Mouse (Mus musculus): ENCODE data around the gene Mars. TPM values are rescaled to one million over a fixed set of nuclear protein-coding genes. Genes with fewer than 3 reads are reported as not detected.
A peak's percentile ranks its signal among the peaks of the same experiment; 100 is the strongest.

Mars gene
- 173 and 179 TPM in 2 replicates for polyA plus RNA-seq (2014; fragmentation: Nextera tagmentation; extraction: Ambion mirVana)

DNA sequence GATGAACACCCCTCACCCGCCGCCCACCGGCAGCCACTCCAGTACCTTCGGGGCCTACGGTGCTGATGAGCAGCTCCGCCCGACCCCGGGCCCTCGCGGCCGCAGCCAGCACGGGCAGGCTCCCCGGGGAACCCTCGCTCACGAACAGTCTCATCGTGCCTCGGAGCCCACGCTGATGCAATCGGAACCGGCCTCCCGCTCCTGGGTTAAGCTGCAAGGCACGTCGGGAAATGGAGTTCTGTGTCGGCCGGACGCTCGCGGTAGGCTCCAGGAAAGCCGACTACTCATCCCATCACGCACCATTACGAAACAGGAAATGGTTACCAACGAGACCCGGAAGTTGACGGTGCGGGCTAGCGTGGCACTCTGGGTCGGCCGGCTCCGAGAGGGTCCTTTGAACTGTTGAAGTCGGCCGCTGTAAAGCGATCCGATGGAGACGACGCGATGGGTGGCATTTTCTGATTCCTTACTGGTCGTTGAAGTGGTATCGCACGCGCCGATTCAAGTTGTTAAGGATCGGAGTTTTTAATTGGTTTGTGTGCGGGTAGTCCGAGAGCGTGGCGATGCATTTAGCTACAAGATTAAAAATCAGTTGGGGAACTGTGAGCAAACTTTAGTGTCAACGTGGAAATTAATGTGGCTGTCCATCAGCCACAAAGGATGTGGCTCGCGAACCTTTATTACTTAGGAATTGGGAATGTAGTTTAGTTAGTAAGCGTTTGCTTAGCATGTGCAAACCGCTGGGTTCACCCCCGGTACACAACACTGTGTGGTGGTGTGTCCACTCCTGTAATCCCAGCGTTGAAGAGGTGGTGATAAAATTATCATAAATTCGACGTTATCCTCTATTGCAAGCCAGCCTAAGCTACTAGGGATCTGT is at the start of gene Mars:
Mars (minus strand) TSS at position 311 of the 880 bp plus-strand sequence.
- H3K27ac ChIP-seq (ENCODE audit: low read depth, low read length) = peak within 1 kb of the TSS; percentile 68
- peaks cover 4% of the 10 kb centered on the region; the same call in 1 of the 2 replicates for H3K36me3 ChIP-seq (ENCODE audit: control insufficient read depth, insufficient read depth, low read length)
- peaks cover 4% of the 10 kb centered on the region; the same call in 1 of the 2 replicates for H3K4me1 ChIP-seq (replicated peaks; ENCODE audit: control insufficient read depth, insufficient read depth, low read length)
- no peaks in the 10 kb centered on the region for H3K9me3 ChIP-seq (ENCODE audit: control insufficient read depth, low read length)
- no peaks in the 10 kb centered on the region for H3K27me3 ChIP-seq (ENCODE audit: control insufficient read depth, insufficient read depth, low read length)
- H3K4me2 ChIP-seq (replicated peaks; ENCODE audit: low read depth, low read length) = peak within 1 kb of the TSS; percentile 51
- H3K9ac ChIP-seq (ENCODE audit: low read depth, low read length) = peak within 1 kb of the TSS; percentile 75
- ATAC-seq (ENCODE audit: low FRiP score) = peak; percentile 97
- DNase-seq (ENCODE audit: low spot score) = peak; percentile 94
- under 1% methylated on average over 59 of the region's 65 CpGs for WGBS
- peak within 1 kb of the TSS; percentile 85 for H3K4me3 ChIP-seq (ENCODE audit: low read depth, low read length)

DNA sequence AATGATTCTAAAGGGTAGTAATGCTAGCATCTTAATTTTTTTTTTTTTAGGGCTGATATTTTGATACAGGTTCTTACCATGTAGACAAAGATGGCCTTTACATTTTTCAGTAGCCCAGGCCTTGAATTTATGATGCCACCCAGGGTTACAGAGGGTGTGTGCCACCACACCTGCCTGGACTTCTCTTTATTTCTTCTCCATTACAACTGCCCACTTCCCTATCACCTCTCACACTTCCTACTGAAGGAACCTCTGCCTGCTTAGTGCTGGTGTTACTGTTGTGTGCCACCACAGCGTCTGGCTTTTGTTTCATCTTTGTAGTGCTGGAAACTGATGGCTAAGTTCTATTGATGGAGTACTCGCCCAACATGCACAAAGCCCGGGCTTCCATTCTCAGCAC is 49.1 kb upstream of the Mars start:
- no peaks in the 10 kb centered on the region for H3K9me3 ChIP-seq (ENCODE audit: control insufficient read depth, low read length)
- no peaks in the 10 kb centered on the region for H3K27me3 ChIP-seq (ENCODE audit: control insufficient read depth, insufficient read depth, low read length)
- no peaks in the 10 kb centered on the region for H3K4me1 ChIP-seq (replicated peaks; ENCODE audit: control insufficient read depth, insufficient read depth, low read length)
- no peak overlapping the region for H3K4me3 ChIP-seq (ENCODE audit: low read depth, low read length)
- H3K27ac ChIP-seq (ENCODE audit: low read depth, low read length) = no peak overlapping the region
- WGBS = 86% methylated on average over 3 of the region's 3 CpGs
- no peak overlapping the region for H3K9ac ChIP-seq (ENCODE audit: low read depth, low read length)
- no peak for DNase-seq (ENCODE audit: low spot score)
- no peaks in the 10 kb centered on the region for H3K36me3 ChIP-seq (ENCODE audit: control insufficient read depth, insufficient read depth, low read length)
- H3K4me2 ChIP-seq (replicated peaks; ENCODE audit: low read depth, low read length) = no peak overlapping the region
- no peak for ATAC-seq (ENCODE audit: low FRiP score)

DNA sequence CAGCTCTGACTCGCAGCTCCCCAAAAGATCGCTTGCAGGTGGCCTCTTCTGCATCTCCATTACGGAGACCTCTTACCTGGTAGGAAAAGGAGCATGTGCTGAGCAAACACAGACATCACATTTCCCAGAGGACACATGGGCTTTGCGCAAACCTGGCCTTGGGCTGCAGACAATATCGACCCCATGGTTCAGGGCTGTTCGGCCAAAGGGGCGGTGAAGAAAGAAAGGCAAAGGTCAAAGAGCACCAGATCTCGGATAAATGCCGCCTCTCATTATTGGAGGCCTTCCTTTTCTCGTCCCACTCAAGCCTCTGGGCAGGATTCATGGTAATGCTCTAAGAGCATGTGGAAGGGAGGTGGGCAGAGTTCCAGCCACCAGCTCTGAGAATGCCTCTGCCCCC is 43.8 kb upstream of the Mars start:
- no peaks in the 10 kb centered on the region for H3K4me1 ChIP-seq (replicated peaks; ENCODE audit: control insufficient read depth, insufficient read depth, low read length)
- H3K27me3 ChIP-seq (ENCODE audit: control insufficient read depth, insufficient read depth, low read length) = no peaks in the 10 kb centered on the region
- H3K4me3 ChIP-seq (ENCODE audit: low read depth, low read length) = no peak overlapping the region
- no peak overlapping the region for H3K27ac ChIP-seq (ENCODE audit: low read depth, low read length)
- DNase-seq (ENCODE audit: low spot score) (no peak), ATAC-seq (ENCODE audit: low FRiP score) (no peak)
- H3K9me3 ChIP-seq (ENCODE audit: control insufficient read depth, low read length) = no peaks in the 10 kb centered on the region
- no peak overlapping the region for H3K4me2 ChIP-seq (replicated peaks; ENCODE audit: low read depth, low read length)
- 56% methylated on average over 10 of the region's 10 CpGs for WGBS
- no peak overlapping the region for H3K9ac ChIP-seq (ENCODE audit: low read depth, low read length)
- no peaks in the 10 kb centered on the region for H3K36me3 ChIP-seq (ENCODE audit: control insufficient read depth, insufficient read depth, low read length)

DNA sequence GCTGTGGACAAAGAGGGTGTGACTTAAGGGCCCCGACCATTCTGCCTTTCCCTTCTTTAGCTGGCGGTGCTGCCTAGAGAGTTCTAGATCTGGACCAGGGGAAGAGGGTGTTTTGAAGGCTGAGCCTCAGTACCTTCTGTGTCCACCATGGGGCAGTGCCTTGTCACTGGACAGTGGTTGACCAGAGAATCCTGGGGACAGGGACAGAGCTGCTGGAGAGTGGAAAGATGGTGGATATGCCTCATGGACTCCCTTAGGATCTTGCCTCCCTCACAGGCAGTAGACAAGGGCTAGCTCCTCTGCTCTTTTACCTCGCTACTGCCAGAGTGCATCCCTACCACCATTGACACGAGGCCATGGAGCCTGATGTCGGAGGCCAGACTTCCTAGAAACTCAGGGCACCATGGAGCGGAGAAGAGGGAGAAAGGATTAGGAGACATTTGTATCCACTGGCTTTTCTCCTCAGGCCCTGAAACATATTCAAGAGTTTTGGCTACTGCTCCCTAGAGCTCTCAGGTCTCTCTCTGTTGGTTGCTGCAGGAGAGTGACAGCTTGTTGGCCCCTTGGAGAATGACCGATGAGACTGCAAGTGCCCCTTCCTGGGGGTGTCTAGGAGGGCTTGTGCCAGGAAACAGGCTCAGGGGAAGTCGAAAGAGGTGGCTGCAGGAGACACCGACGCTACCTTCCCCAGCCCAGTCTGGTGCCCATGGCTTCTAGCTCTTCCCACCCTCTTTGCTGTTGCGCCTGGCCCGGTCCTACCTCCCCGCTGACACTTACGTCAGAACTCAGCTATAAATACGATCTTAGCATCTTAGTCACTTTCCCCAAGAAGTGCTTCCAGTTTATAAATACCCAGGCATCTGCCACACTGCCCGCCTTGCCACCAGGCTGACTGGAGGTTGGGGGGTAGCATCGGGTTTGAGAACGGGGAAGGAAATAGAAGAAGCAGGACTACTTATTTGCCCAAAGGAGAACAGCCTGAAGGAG is 42.6 kb upstream of the Mars start, which contains the start of gene Inhbe:
Inhbe (minus strand) TSS at position 503 of the 987 bp plus-strand sequence.
- Histone ChIP-seq H3K4me2 (replicated peaks; ENCODE audit: low read depth, low read length) (no peak within 1 kb of the TSS), H3K4me3 (ENCODE audit: low read depth, low read length) (no peak within 1 kb of the TSS), H3K27me3 (ENCODE audit: control insufficient read depth, insufficient read depth, low read length) (no peaks in the 10 kb centered on the region), H3K36me3 (ENCODE audit: control insufficient read depth, insufficient read depth, low read length) (no peaks in the 10 kb centered on the region), H3K9ac (ENCODE audit: low read depth, low read length) (no peak within 1 kb of the TSS), H3K4me1 (replicated peaks; ENCODE audit: control insufficient read depth, insufficient read depth, low read length) (no peaks in the 10 kb centered on the region), H3K9me3 (ENCODE audit: control insufficient read depth, low read length) (no peaks in the 10 kb centered on the region), H3K27ac (ENCODE audit: low read depth, low read length) (no peak within 1 kb of the TSS)
- WGBS = 87% methylated on average over 18 of the region's 18 CpGs
- ATAC-seq (ENCODE audit: low FRiP score) (no peak), DNase-seq (ENCODE audit: low spot score) (no peak)

DNA sequence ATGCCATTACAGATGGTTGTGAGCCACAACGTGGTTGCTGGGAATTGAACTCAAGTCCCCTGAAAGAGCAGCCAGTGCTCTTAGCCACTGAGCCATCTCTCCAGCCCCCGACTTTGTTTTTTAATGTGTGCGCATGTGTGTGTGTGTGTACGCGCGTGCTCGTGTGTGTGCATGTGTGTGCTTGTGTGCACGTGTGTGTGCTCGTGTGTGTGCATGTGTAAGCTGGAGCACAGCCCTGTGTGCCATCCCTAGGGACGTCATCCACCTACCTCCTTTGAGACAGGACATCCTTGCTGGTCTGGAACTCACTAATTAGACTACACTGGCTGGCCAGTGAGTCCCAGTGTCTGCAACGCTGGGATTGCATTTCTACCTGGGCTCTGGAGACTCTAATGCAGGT is 41.2 kb upstream of the Mars start:
- WGBS = 90% methylated on average over 11 of the region's 11 CpGs
- no peaks in the 10 kb centered on the region for H3K27me3 ChIP-seq (ENCODE audit: control insufficient read depth, insufficient read depth, low read length)
- DNase-seq (ENCODE audit: low spot score) = no peak

DNA sequence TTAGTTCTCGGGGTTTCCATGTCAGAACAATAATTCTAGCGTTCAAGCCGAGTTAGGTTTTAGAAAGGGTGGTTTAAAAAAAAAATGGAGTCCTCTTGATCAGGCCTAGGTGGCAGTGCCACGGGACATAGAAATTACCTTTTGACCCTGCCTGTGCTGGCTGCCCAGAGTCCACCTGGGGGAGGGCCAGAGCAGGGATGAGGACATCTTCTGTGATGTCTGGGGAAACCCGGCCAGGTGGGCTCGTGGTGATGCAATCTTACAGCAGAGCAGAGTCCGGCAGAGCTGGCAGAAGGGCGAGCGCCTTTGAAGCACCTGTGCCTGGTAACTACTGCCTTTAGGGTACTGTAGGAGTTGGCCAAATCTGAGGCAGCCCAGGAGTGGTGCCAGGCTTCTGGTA is 40.6 kb upstream of the Mars start:
- Histone ChIP-seq H3K4me1 (replicated peaks; ENCODE audit: control insufficient read depth, insufficient read depth, low read length) (no peaks in the 10 kb centered on the region), H3K4me2 (replicated peaks; ENCODE audit: low read depth, low read length) (no peak overlapping the region), H3K9ac (ENCODE audit: low read depth, low read length) (no peak overlapping the region), H3K27me3 (ENCODE audit: control insufficient read depth, insufficient read depth, low read length) (no peaks in the 10 kb centered on the region), H3K27ac (ENCODE audit: low read depth, low read length) (no peak overlapping the region), H3K36me3 (ENCODE audit: control insufficient read depth, insufficient read depth, low read length) (no peaks in the 10 kb centered on the region), H3K9me3 (ENCODE audit: control insufficient read depth, low read length) (no peaks in the 10 kb centered on the region), H3K4me3 (ENCODE audit: low read depth, low read length) (no peak overlapping the region)
- ATAC-seq (ENCODE audit: low FRiP score) (no peak), DNase-seq (ENCODE audit: low spot score) (no peak)
- WGBS = 86% methylated on average over 9 of the region's 9 CpGs

More for the DNA sequence above, 41.2 kb upstream of the Mars start:
- no peak for ATAC-seq (ENCODE audit: low FRiP score)
- no peaks in the 10 kb centered on the region for H3K9me3 ChIP-seq (ENCODE audit: control insufficient read depth, low read length)
- no peak overlapping the region for H3K4me2 ChIP-seq (replicated peaks; ENCODE audit: low read depth, low read length)
- no peak overlapping the region for H3K27ac ChIP-seq (ENCODE audit: low read depth, low read length)
- H3K4me1 ChIP-seq (replicated peaks; ENCODE audit: control insufficient read depth, insufficient read depth, low read length) = no peaks in the 10 kb centered on the region
- no peak overlapping the region for H3K4me3 ChIP-seq (ENCODE audit: low read depth, low read length)
- H3K9ac ChIP-seq (ENCODE audit: low read depth, low read length) = no peak overlapping the region
- no peaks in the 10 kb centered on the region for H3K36me3 ChIP-seq (ENCODE audit: control insufficient read depth, insufficient read depth, low read length)

DNA sequence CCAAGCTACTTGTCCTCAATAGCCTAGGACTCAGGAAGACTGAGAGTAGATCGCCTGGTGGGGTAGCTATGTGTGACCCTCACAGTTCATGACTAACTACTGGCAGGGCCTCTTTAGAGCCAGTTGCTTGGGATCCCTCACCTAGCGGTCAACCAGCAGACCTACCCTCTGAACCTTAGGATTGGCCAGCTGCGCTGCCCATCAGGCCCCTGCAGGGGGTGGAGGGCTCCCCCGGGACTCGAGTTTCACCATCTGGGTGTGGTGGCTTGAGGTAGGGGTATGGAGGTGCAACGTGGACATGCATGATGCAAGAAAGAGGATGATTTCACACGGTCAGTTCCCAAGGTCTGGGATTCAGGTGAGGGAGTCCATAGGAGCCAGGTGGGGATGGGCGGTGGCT is 40.1 kb upstream of the Mars start:
- H3K4me2 ChIP-seq (replicated peaks; ENCODE audit: low read depth, low read length) = no peak overlapping the region
- DNase-seq (ENCODE audit: low spot score) (no peak), ATAC-seq (ENCODE audit: low FRiP score) (no peak)
- no peaks in the 10 kb centered on the region for H3K9me3 ChIP-seq (ENCODE audit: control insufficient read depth, low read length)
- H3K4me1 ChIP-seq (replicated peaks; ENCODE audit: control insufficient read depth, insufficient read depth, low read length) = no peaks in the 10 kb centered on the region
- H3K4me3 ChIP-seq (ENCODE audit: low read depth, low read length) = no peak overlapping the region
- H3K36me3 ChIP-seq (ENCODE audit: control insufficient read depth, insufficient read depth, low read length) = no peaks in the 10 kb centered on the region
- no peak overlapping the region for H3K27ac ChIP-seq (ENCODE audit: low read depth, low read length)
- no peaks in the 10 kb centered on the region for H3K27me3 ChIP-seq (ENCODE audit: control insufficient read depth, insufficient read depth, low read length)
- WGBS = 70% methylated on average over 8 of the region's 8 CpGs
- H3K9ac ChIP-seq (ENCODE audit: low read depth, low read length) = no peak overlapping the region

DNA sequence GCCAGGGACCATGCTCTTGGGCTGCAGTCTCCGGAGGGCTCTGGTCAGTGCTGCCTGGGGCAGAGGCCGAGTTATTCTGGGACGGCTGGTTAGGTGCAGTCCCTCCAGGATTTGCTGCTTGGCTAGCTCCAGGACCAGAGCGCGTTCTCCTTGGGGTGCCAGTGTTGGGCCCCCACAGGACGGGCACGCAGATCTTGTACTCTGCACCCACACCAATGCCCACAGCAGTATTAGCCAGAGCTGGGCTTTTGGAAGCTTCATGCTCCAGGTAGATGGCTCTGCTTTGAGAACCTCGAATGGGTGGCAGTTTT is 39.7 kb upstream of the Mars start:
- no peaks in the 10 kb centered on the region for H3K9me3 ChIP-seq (ENCODE audit: control insufficient read depth, low read length)
- DNase-seq (ENCODE audit: low spot score) (no peak), ATAC-seq (ENCODE audit: low FRiP score) (no peak)
- no peak overlapping the region for H3K27ac ChIP-seq (ENCODE audit: low read depth, low read length)
- H3K9ac ChIP-seq (ENCODE audit: low read depth, low read length) = peak overlapping the region; percentile 29; the same call in 1 of the 2 replicates
- 84% methylated on average over 8 of the region's 8 CpGs for WGBS
- no peaks in the 10 kb centered on the region for H3K27me3 ChIP-seq (ENCODE audit: control insufficient read depth, insufficient read depth, low read length)
- H3K36me3 ChIP-seq (ENCODE audit: control insufficient read depth, insufficient read depth, low read length) = no peaks in the 10 kb centered on the region
- H3K4me2 ChIP-seq (replicated peaks; ENCODE audit: low read depth, low read length) = no peak overlapping the region
- H3K4me3 ChIP-seq (ENCODE audit: low read depth, low read length) = no peak overlapping the region
- H3K4me1 ChIP-seq (replicated peaks; ENCODE audit: control insufficient read depth, insufficient read depth, low read length) = no peaks in the 10 kb centered on the region
